8 mouse cellular contexts compared by ENCODE assay signal in the genomic region with DNA sequence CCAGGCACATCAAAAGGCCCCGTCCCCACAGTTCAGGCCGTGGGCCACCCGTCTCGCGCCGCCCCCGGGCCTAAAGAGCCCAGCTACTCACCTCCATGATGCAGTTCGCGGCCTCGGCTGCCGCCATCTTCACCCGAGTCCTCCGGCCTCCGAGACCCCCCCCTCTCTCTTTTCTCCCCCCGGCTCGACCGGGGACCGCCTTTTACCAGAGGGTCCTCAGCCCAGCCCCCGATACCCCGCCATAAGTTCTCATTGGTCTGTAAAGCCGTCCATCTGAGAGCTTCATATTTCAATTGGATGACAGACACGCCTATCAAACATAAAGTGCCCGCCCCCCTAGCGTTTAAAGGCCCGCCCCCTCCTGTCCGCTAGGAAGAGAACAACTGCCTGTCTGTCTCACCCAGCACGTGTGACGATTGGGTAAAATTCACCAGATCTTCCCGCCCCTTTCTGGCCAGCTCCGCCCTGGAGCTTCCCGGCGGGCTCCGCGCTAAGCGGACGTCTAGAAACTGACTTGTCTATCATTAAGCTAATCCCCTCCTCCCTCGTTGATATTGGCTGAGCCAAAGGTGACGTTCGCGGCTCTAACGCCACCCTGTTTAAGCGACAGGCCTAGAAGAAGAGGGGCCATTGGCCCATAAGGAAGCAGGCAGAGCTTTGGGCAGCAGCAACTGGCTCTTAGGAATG. TPM values are rescaled to one million over a fixed set of nuclear protein-coding genes. Genes with fewer than 3 reads are reported as not detected.
DNase-seq lines count a peak whose midpoint lies in the region; ATAC-seq lines count a peak whose summit lies in the region.

Gene Prmt1 (minus strand): TSS at position 377 of the 687 bp plus-strand sequence.

- no peaks in the 10 kb centered on the region for H3K9me3 ChIP-seq in hindbrain, embryonic 15.5 days

- H3K4me1 ChIP-seq in hindbrain, embryonic 15.5 days (replicated peaks) = peaks cover 40% of the 10 kb centered on the region

- peak within 1 kb of the TSS; percentile 74 for H3K4me2 ChIP-seq in hindbrain, embryonic 15.5 days

- DNase-seq in T-cell, adult 2 months (ENCODE audit: low spot score) = peak; percentile 100
- peak; percentile 97 to 98 for DNase-seq in cerebellum, postnatal 36 days
- peak; percentile 98 to 99 for DNase-seq in frontal cortex, postnatal 36 days (ENCODE audit: low spot score in 2 of 2)
- DNase-seq in left cerebral cortex, adult 11 months (ENCODE audit: low spot score) = peak; percentile 99
- peak; percentile 99 to 100 for DNase-seq in lung, postnatal 4 days
- DNase-seq in retina, postnatal 7 days (ENCODE audit: low read depth, low spot score) = peak; percentile 98
- DNase-seq in urinary bladder, adult 2 months (ENCODE audit: low spot score) = peak; percentile 83

- peak; percentile 98 for ATAC-seq in hindbrain, embryonic 15.5 days (ENCODE audit: low FRiP score, low read depth)

- H3K27ac ChIP-seq in hindbrain, embryonic 15.5 days (replicated peaks) = peak within 1 kb of the TSS; percentile 96

- under 1% methylated on average over 42 of the region's 42 CpGs for WGBS in hindbrain, embryonic 15.5 days

- H3K4me3 ChIP-seq in hindbrain, embryonic 15.5 days = peak within 1 kb of the TSS; percentile 89

- H3K9ac ChIP-seq in hindbrain, embryonic 15.5 days = peak within 1 kb of the TSS; percentile 97

- no peaks in the 10 kb centered on the region for H3K27me3 ChIP-seq in hindbrain, embryonic 15.5 days

- H3K36me3 ChIP-seq in hindbrain, embryonic 15.5 days = peaks cover 10% of the 10 kb centered on the region

RNA-seq across cellular contexts. Expression of gene Prmt1, which starts in this region (rescaled TPM):
- 584 and 590 TPM in 2 replicates for polyA plus RNA-seq in hindbrain, embryonic 15.5 days (2015; fragmentation: Nextera tagmentation; extraction: Ambion mirVana)
- polyA plus RNA-seq in urinary bladder, adult 2 months (2012; rRNA removed) = 183 and 244 TPM in 2 replicates

Comparison
In these comparisons a context has a peak if more than half of its experiments do, and no peak if none do; other contexts are left out.
1. Peak in every context shown above with its lines: DNase-seq, ATAC-seq, H3K4me3 ChIP-seq and H3K27ac ChIP-seq.